Mouse (Mus musculus) left cerebral cortex, adult 8-10 months (tissue): ENCODE results near the gene Hif3a. TPM values are rescaled to one million over a fixed set of nuclear protein-coding genes. Genes with fewer than 3 reads are reported as not detected.
"Not testable (repeated sequence)": the region's sequence is repeated elsewhere in the genome, so short reads cannot be mapped to it uniquely, and the experiment has no call there.

Experiments
- DNase-seq, 2 experiments: peaks; one replicate each; pipeline ENCODE4 v3.0.0; 2022; ENCODE audit warnings: low spot score in 2 of 2
- total RNA-seq, 4 experiments: library from RNA; stranded (reverse); gene quantifications; 2 replicates each; pipeline ENCODE4 v1.2.4; 2022

Gene Hif3a
- 10 to 100 TPM in 1 of 4 experiments, 1 to 10 TPM in 3; 5.9 to 11.5 (median 8.9) TPM for total RNA-seq

GRCm38 (mm10) chr7:17062389-17062788 lies at the start of gene Hif3a:
Gene Hif3a, minus strand, starts transcription at chr7:17062427.
- DNase-seq: peak; percentile 25 to 36

GRCm38 (mm10) chr7:17101631-17102030 lies 39.4 kb upstream of the Hif3a start:
- DNase-seq: not testable (repeated sequence)

GRCm38 (mm10) chr7:17091280-17091679 lies 29.1 kb upstream of the Hif3a start:
- no peak for DNase-seq

GRCm38 (mm10) chr7:17090058-17090585 lies 27.9 kb upstream of the Hif3a start:
- DNase-seq: no peak

- no peak for DNase-seq
Observed at GRCm38 (mm10) chr7:17087731-17088130, 25.5 kb upstream of the Hif3a start.

- no peak for DNase-seq
Observed at GRCm38 (mm10) chr7:17082766-17083165, 20.5 kb upstream of the Hif3a start.

GRCm38 (mm10) chr7:17078076-17078654 lies 15.9 kb upstream of the Hif3a start:
- DNase-seq: no peak

GRCm38 (mm10) chr7:17076542-17076941 lies 14.3 kb upstream of the Hif3a start:
- no peak for DNase-seq

- DNase-seq: peak; percentile 39 to 56
Observed at GRCm38 (mm10) chr7:17073904-17074615, 11.8 kb upstream of the Hif3a start, which contains the start of gene Psg16. Gene Psg16, plus strand, starts transcription at chr7:17074040.

GRCm38 (mm10) chr7:17073513-17073903 lies 11.3 kb upstream of the Hif3a start:
- DNase-seq: no peak

GRCm38 (mm10) chr7:17067651-17068050 lies 5.4 kb upstream of the Hif3a start:
- DNase-seq: peak in 1 of 2 experiments; percentile 2

GRCm38 (mm10) chr7:17067000-17067399 lies 4.8 kb upstream of the Hif3a start:
- DNase-seq: no peak

- DNase-seq: peak; percentile 60 to 94
Observed at GRCm38 (mm10) chr7:17066412-17066811, 4.2 kb upstream of the Hif3a start.

- DNase-seq: peak in 1 of 2 experiments; percentile 4
Observed at GRCm38 (mm10) chr7:17065620-17066019, 3.4 kb upstream of the Hif3a start.

GRCm38 (mm10) chr7:17062845-17063244 lies 618 bp upstream of the Hif3a start:
- peak in 1 of 2 experiments; percentile 7 for DNase-seq

- DNase-seq: peak in 1 of 2 experiments; percentile 26
Observed at GRCm38 (mm10) chr7:17060782-17061605, 1.2 kb downstream of the Hif3a start.

- DNase-seq: peak; percentile 73 to 81
Observed at GRCm38 (mm10) chr7:17060031-17060781, 2.0 kb downstream of the Hif3a start.

GRCm38 (mm10) chr7:17059463-17059844 lies 2.8 kb downstream of the Hif3a start:
- DNase-seq: peak in 1 of 2 experiments; percentile 5

- DNase-seq: peak in 1 of 2 experiments; percentile 19
Observed at GRCm38 (mm10) chr7:17058816-17059462, 3.3 kb downstream of the Hif3a start.

GRCm38 (mm10) chr7:17058071-17058689 lies 4.0 kb downstream of the Hif3a start:
- DNase-seq: peak in 1 of 2 experiments; percentile 76
